Mouse (Mus musculus) E14TG2a.4 (cell line): ENCODE results near the gene Slc22a27.
"Not testable (repeated sequence)": the region's sequence is repeated elsewhere in the genome, so short reads cannot be mapped to it uniquely, and the experiment has no call there.

Source experiments
- CTCF ChIP-seq: conservative IDR thresholded peaks from 2 replicates; pipeline ENCODE4 v1.5.1; 2014; ENCODE audit warnings: low read length
- NANOG ChIP-seq: IDR thresholded peaks from 2 replicates; pipeline ENCODE4 v1.6.1; 2014; ENCODE audit warnings: borderline replicate concordance, low read length, mixed read lengths

GRCm38 (mm10) chr19:7966550-7966949 lies 723 bp upstream of the Slc22a27 start:
- not testable (repeated sequence) for TF ChIP-seq CTCF, NANOG
